Comparison of ENCODE assay signal across 32 mouse cellular contexts in the genomic region with DNA sequence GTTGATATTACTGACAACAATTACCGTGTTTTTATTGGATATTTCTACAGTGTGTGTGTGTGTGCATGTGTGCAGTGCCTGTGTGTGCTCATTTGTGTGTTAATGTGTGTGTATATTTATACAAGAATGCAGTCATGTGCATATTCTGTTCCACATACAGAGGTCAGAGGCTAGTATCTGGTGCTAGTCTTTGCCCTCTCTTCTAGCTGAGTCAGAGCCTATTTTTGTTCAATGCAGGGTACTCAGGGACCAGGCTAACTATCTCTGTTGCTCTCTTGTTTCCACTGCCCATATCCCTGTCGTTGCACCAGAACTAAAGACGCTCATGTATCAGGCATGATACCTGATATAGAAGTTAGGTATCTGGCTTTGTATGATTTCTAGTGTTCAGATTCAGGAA.
"Had no signal": no experiment of that assay in that cellular context is flagged by ENCODE, and none has a peak within 500 bp of the region (broad histone marks: within the 10 kb centered on the region; RNA-seq: fewer than 3 reads in every experiment).

No protein-coding gene starts in this region.

- H3K27ac ChIP-seq: limb, embryonic 10.5 days; limb, embryonic 12.5 days; limb, embryonic 13.5 days; limb, embryonic 15.5 days; liver, embryonic 12.5 days; liver, embryonic 13.5 days; liver, embryonic 14.5 days; liver, embryonic 15.5 days; lung, embryonic 15.5 days; macrophage; midbrain, embryonic 10.5 days; midbrain, embryonic 12.5 days; midbrain, embryonic 13.5 days; midbrain, embryonic 15.5 days; neural tube, embryonic 12.5 days had no signal

- H3K9me3 ChIP-seq: limb, embryonic 10.5 days; limb, embryonic 12.5 days; limb, embryonic 13.5 days; limb, embryonic 15.5 days; liver, embryonic 12.5 days; liver, embryonic 13.5 days; liver, embryonic 15.5 days; lung, embryonic 15.5 days; midbrain, embryonic 10.5 days; midbrain, embryonic 12.5 days; midbrain, embryonic 13.5 days; midbrain, embryonic 15.5 days; neural tube, embryonic 12.5 days had no signal

- H3K9ac ChIP-seq: limb, embryonic 12.5 days; limb, embryonic 13.5 days; limb, embryonic 15.5 days; liver, embryonic 12.5 days; liver, embryonic 13.5 days; liver, embryonic 14.5 days; liver, embryonic 15.5 days; liver, postnatal 0 days; lung, embryonic 14.5 days; lung, embryonic 15.5 days; midbrain, embryonic 12.5 days; midbrain, embryonic 13.5 days; midbrain, embryonic 15.5 days; neural tube, embryonic 12.5 days had no signal

- DNase-seq: left cerebral cortex, postnatal 4 days; liver; liver, embryonic 13.5 days; liver, postnatal 0 days; lung, adult 18-20 months; lung, adult 2 months; lung, embryonic 14.5 days; lung, postnatal 10 days; lung, postnatal 14 days; lung, postnatal 36 days; lung, postnatal 4 days; midbrain, embryonic 14.5 days had no signal

- ATAC-seq: liver, embryonic 12.5 days; liver, postnatal 0 days; lung, postnatal 0 days; midbrain, embryonic 13.5 days; midbrain, embryonic 15.5 days; midbrain, embryonic 16.5 days had no signal

- H3K4me2 ChIP-seq: limb, embryonic 12.5 days; limb, embryonic 13.5 days; limb, embryonic 15.5 days; liver, embryonic 11.5 days; liver, embryonic 12.5 days; liver, embryonic 13.5 days; liver, embryonic 15.5 days; lung, embryonic 14.5 days; lung, embryonic 15.5 days; midbrain, embryonic 11.5 days; midbrain, embryonic 12.5 days; midbrain, embryonic 13.5 days; midbrain, embryonic 15.5 days; neural tube, embryonic 12.5 days had no signal

- H3K36me3 ChIP-seq: limb, embryonic 10.5 days; limb, embryonic 12.5 days; limb, embryonic 13.5 days; limb, embryonic 15.5 days; liver, embryonic 12.5 days; liver, embryonic 13.5 days; liver, embryonic 15.5 days; lung, embryonic 15.5 days; midbrain, embryonic 10.5 days; midbrain, embryonic 12.5 days; midbrain, embryonic 13.5 days; midbrain, embryonic 15.5 days; neural tube, embryonic 12.5 days had no signal

- H3K27me3 ChIP-seq: limb, embryonic 12.5 days; limb, embryonic 13.5 days; limb, embryonic 15.5 days; liver, embryonic 12.5 days; liver, embryonic 13.5 days; liver, embryonic 15.5 days; lung, embryonic 15.5 days; megakaryocyte, embryonic 14.5 days; midbrain, embryonic 12.5 days; midbrain, embryonic 13.5 days; midbrain, embryonic 15.5 days; neural tube, embryonic 12.5 days had no signal

- H3K4me3 ChIP-seq: limb, embryonic 10.5 days; limb, embryonic 12.5 days; limb, embryonic 13.5 days; limb, embryonic 15.5 days; liver, embryonic 12.5 days; liver, embryonic 13.5 days; liver, embryonic 15.5 days; lung, embryonic 15.5 days; megakaryocyte, embryonic 14.5 days; midbrain, embryonic 10.5 days; midbrain, embryonic 12.5 days; midbrain, embryonic 13.5 days; midbrain, embryonic 15.5 days; myocyte; neural tube, embryonic 12.5 days had no signal

- H3K4me1 ChIP-seq: limb, embryonic 10.5 days; limb, embryonic 12.5 days; limb, embryonic 13.5 days; limb, embryonic 15.5 days; liver, embryonic 12.5 days; liver, embryonic 13.5 days; liver, embryonic 15.5 days; lung, embryonic 15.5 days; megakaryocyte, embryonic 14.5 days; midbrain, embryonic 10.5 days; midbrain, embryonic 12.5 days; midbrain, embryonic 13.5 days; midbrain, embryonic 15.5 days; neural tube, embryonic 12.5 days had no signal
